In genomic region chr10:112059702-112060582, GRCm38 (mm10) we compare ENCODE assay signal across 8 mouse cellular contexts. TPM values are rescaled to one million over a fixed set of nuclear protein-coding genes. Genes with fewer than 3 reads are reported as not detected.
A peak's percentile ranks its signal among the peaks of the same experiment; 100 is the strongest.
DNase-seq lines count a peak whose midpoint lies in the region; ATAC-seq and TF ChIP-seq lines count a peak whose summit lies in the region.

Glipr1l1 (plus strand) TSS chr10:112060189.

- H3K27me3 ChIP-seq in G1E (ENCODE audit: insufficient read depth, low read length), result no peaks in the 10 kb centered on the region
- no peaks in the 10 kb centered on the region for H3K27me3 ChIP-seq in embryonic facial prominence, embryonic 10.5 days (replicated peaks; ENCODE audit: low read depth, poor library complexity, severe bottlenecking)
- H3K27me3 ChIP-seq in hindbrain, embryonic 12.5 days, result no peaks in the 10 kb centered on the region
- no peaks in the 10 kb centered on the region for H3K27me3 ChIP-seq in lung, postnatal 0 days (replicated peaks; ENCODE audit: insufficient read depth, low read length)

- no peak for DNase-seq in G1E (ENCODE audit: low spot score)
- DNase-seq in adrenal gland, postnatal 10 days, result peak; percentile 71
- peak; percentile 72 for DNase-seq in embryonic facial prominence, embryonic 10.5 days (ENCODE audit: low spot score)
- DNase-seq in layer of hippocampus, adult 9-11 months, result peak; percentile 87
- peak; percentile 70 for DNase-seq in lung, postnatal 0 days (ENCODE audit: low spot score)
- DNase-seq in retina, embryonic 14.5 days (ENCODE audit: low spot score), result peak; percentile 83
- DNase-seq in natural killer cell, adult 2 months (ENCODE audit: low spot score in 2 of 2), result no peak

- no peak within 1 kb of the TSS for H3K9ac ChIP-seq in hindbrain, embryonic 12.5 days
- H3K9ac ChIP-seq in lung, postnatal 0 days (replicated peaks; ENCODE audit: low read depth), result no peak within 1 kb of the TSS

- no peak within 1 kb of the TSS for H3K4me3 ChIP-seq in G1E (ENCODE audit: low read depth, low read length)
- no peak within 1 kb of the TSS for H3K4me3 ChIP-seq in embryonic facial prominence, embryonic 10.5 days
- no peak within 1 kb of the TSS for H3K4me3 ChIP-seq in hindbrain, embryonic 12.5 days
- H3K4me3 ChIP-seq in lung, postnatal 0 days (ENCODE audit: low read depth, low read length), result no peak within 1 kb of the TSS

- ATAC-seq in G1E (ENCODE audit: extremely low read depth, insufficient number of reproducible peaks, low FRiP score, poor library complexity, severe bottlenecking), result peak; percentile 57; the same call in 1 of the 2 replicates
- ATAC-seq in hindbrain, embryonic 12.5 days (ENCODE audit: low FRiP score), result peak; percentile 95
- peak; percentile 75 for ATAC-seq in lung, postnatal 0 days

- no peak for TF ChIP-seq EP300 in lung, postnatal 0 days (IDR thresholded peaks at IDR 0.05)

- 57% methylated on average over 14 of the region's 14 CpGs for WGBS in embryonic facial prominence, embryonic 10.5 days
- WGBS in hindbrain, embryonic 12.5 days, result 42% methylated on average over 14 of the region's 14 CpGs
- 49% methylated on average over 14 of the region's 14 CpGs for WGBS in lung, postnatal 0 days

- TF ChIP-seq CTCF in G1E (IDR thresholded peaks at IDR 0.05; ENCODE audit: low read depth, low read length), result no peak
- peak; percentile 67 for TF ChIP-seq CTCF in lung, postnatal 0 days (IDR thresholded peaks at IDR 0.05)

- no peaks in the 10 kb centered on the region for H3K9me3 ChIP-seq in G1E (replicated peaks)
- no peaks in the 10 kb centered on the region for H3K9me3 ChIP-seq in embryonic facial prominence, embryonic 10.5 days
- no peaks in the 10 kb centered on the region for H3K9me3 ChIP-seq in hindbrain, embryonic 12.5 days (replicated peaks)
- H3K9me3 ChIP-seq in lung, postnatal 0 days (ENCODE audit: low read length), result no peaks in the 10 kb centered on the region

- H3K36me3 ChIP-seq in G1E (replicated peaks), result no peaks in the 10 kb centered on the region
- H3K36me3 ChIP-seq in embryonic facial prominence, embryonic 10.5 days (replicated peaks), result no peaks in the 10 kb centered on the region
- no peaks in the 10 kb centered on the region for H3K36me3 ChIP-seq in hindbrain, embryonic 12.5 days
- H3K36me3 ChIP-seq in lung, postnatal 0 days (ENCODE audit: insufficient read depth, low read length), result no peaks in the 10 kb centered on the region

- no peak within 1 kb of the TSS for H3K4me2 ChIP-seq in hindbrain, embryonic 12.5 days (replicated peaks)
- H3K4me2 ChIP-seq in lung, postnatal 0 days (replicated peaks; ENCODE audit: low read depth, low read length), result no peak within 1 kb of the TSS

- no peaks in the 10 kb centered on the region for H3K4me1 ChIP-seq in G1E (ENCODE audit: insufficient read depth, low read depth, low read length)
- H3K4me1 ChIP-seq in embryonic facial prominence, embryonic 10.5 days, result no peaks in the 10 kb centered on the region
- no peaks in the 10 kb centered on the region for H3K4me1 ChIP-seq in hindbrain, embryonic 12.5 days
- H3K4me1 ChIP-seq in lung, postnatal 0 days (ENCODE audit: insufficient read depth, low read depth, low read length), result no peaks in the 10 kb centered on the region

- H3K27ac ChIP-seq in embryonic facial prominence, embryonic 10.5 days (replicated peaks), result no peak within 1 kb of the TSS
- H3K27ac ChIP-seq in hindbrain, embryonic 12.5 days, result no peak within 1 kb of the TSS
- no peak within 1 kb of the TSS for H3K27ac ChIP-seq in lung, postnatal 0 days (ENCODE audit: low read length)

RNA-seq across cellular contexts. Expression of gene Glipr1l1, which starts in this region (rescaled TPM):
- total RNA-seq in G1E (2014; fragmentation: Nextera tagmentation) (not detected in 2 replicates), G1E (2017) (0.16 TPM in 1 of 2 replicates, not detected in the other)
- polyA plus RNA-seq in G1E (2012), result not detected in 2 replicates
- not detected for total RNA-seq in adrenal gland, postnatal 10 days (2021)
- not detected in 2 replicates for polyA plus RNA-seq in embryonic facial prominence, embryonic 10.5 days (2016; fragmentation: Nextera tagmentation; extraction: Ambion mirVana)
- polyA plus RNA-seq in hindbrain, embryonic 12.5 days (2016; fragmentation: Nextera tagmentation; extraction: Ambion mirVana), result not detected in 2 replicates
- not detected in 2 replicates for polyA plus RNA-seq in lung, postnatal 0 days (2015; fragmentation: Nextera tagmentation; extraction: Ambion mirVana)

Comparison
In these comparisons a context has a peak if more than half of its experiments do, and no peak if none do; other contexts are left out.
1. Peak in ATAC-seq in G1E; RNA of the gene not detected or under 1 TPM.
2. Peak in DNase-seq in adrenal gland, postnatal 10 days; RNA of the gene not detected or under 1 TPM.
3. Peak in DNase-seq in embryonic facial prominence, embryonic 10.5 days; RNA of the gene not detected or under 1 TPM.
4. Peak in ATAC-seq in hindbrain, embryonic 12.5 days; RNA of the gene not detected or under 1 TPM.
5. Peak in DNase-seq and ATAC-seq in lung, postnatal 0 days; RNA of the gene not detected or under 1 TPM.
6. DNase-seq: peak in layer of hippocampus, adult 9-11 months (single experiment) and retina, embryonic 14.5 days (single experiment); none in G1E (single experiment) and natural killer cell, adult 2 months (0 of 2).
7. Peak in every context shown above with its lines, with median percentiles within 50 percentile points of each other: ATAC-seq.